Mouse (Mus musculus): ENCODE measurements around the gene Gm10277. TPM values are rescaled to one million over a fixed set of nuclear protein-coding genes. Genes with fewer than 3 reads are reported as not detected.

Gene Gm10277
- polyA plus RNA-seq, 1 experiment from 2014 or later = 1.5 TPM

DNA sequence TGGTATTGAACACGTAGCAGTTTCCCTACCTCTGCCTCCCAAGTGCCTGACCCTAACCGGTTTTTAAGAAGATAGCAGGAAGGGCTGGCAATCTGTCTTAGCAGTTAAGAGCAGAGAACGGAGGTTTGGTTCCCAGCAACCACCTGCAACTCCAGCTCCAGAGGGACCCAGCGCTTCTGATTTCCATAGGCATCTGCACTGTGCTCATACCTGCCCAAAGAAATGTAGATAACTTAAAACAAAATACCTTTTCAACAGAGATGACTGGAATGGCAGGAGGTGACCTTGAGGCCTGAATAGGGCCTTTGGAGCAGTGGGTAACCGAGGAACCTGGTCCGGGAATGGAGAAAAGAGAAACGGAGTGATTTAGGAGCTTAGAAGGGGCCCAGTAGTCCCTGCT is 49.0 kb downstream of the Gm10277 start:
- H3K4me2 ChIP-seq (replicated peaks; ENCODE audit: low read depth, low read length) = no peak overlapping the region
- no peaks in the 10 kb centered on the region for H3K4me1 ChIP-seq (ENCODE audit: control insufficient read depth, insufficient read depth, low read length)
- 46% methylated on average over 7 of the region's 7 CpGs for WGBS

DNA sequence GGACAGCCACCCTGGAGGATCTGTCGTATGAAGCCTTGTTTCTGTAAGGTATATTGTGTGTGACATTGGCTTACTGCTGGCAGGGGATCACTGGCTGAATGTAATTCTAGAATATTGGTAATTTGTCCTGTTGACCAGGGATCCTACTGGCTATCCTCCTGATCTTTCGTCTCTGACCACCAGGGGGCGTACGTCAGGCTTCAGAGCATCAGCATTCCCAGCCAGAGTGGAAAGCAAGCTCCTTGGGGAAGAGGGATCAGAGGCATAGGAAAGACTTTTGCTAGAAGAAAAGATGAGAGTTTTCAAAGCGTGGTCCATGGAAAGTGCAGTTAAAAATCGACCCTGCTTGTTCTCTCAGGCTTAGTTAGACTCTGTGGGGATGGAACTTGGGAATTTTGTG is 50.3 kb downstream of the Gm10277 start:
- H3K27ac ChIP-seq (ENCODE audit: low read length) = no peak overlapping the region
- no peaks in the 10 kb centered on the region for H3K4me1 ChIP-seq (ENCODE audit: control insufficient read depth, insufficient read depth, low read length)
- no peaks in the 10 kb centered on the region for H3K9me3 ChIP-seq (ENCODE audit: control insufficient read depth, low read depth, low read length)
- no peak for ATAC-seq (ENCODE audit: insufficient number of reproducible peaks, insufficient read depth, low FRiP score, low read depth)
- no peak overlapping the region for H3K4me3 ChIP-seq (ENCODE audit: low read depth, low read length)
- no peaks in the 10 kb centered on the region for H3K36me3 ChIP-seq (ENCODE audit: control insufficient read depth, insufficient read depth, low read length)
- under 1% methylated on average over 6 of the region's 6 CpGs for WGBS
- no peak overlapping the region for H3K4me2 ChIP-seq (replicated peaks; ENCODE audit: low read depth, low read length)
- H3K9ac ChIP-seq (replicated peaks; ENCODE audit: low read depth, low read length) = no peak overlapping the region
- H3K27me3 ChIP-seq (ENCODE audit: control insufficient read depth, insufficient read depth, low read length) = no peaks in the 10 kb centered on the region

More for the DNA sequence above, 49.0 kb downstream of the Gm10277 start:
- Histone ChIP-seq H3K4me3 (ENCODE audit: low read depth, low read length) (no peak overlapping the region), H3K9ac (replicated peaks; ENCODE audit: low read depth, low read length) (no peak overlapping the region), H3K9me3 (ENCODE audit: control insufficient read depth, low read depth, low read length) (no peaks in the 10 kb centered on the region), H3K27ac (ENCODE audit: low read length) (no peak overlapping the region), H3K36me3 (ENCODE audit: control insufficient read depth, insufficient read depth, low read length) (no peaks in the 10 kb centered on the region), H3K27me3 (ENCODE audit: control insufficient read depth, insufficient read depth, low read length) (no peaks in the 10 kb centered on the region)
- ATAC-seq (ENCODE audit: insufficient number of reproducible peaks, insufficient read depth, low FRiP score, low read depth) = no peak

Other genes with a start within 250 kb of the Gm10277 start
- gene Taok1, start 179.9 kb downstream of the Gm10277 start, polyA plus RNA-seq (2014; fragmentation: Nextera tagmentation; extraction: Ambion mirVana) = 23.2 and 24.1 TPM in 2 replicates
- 9.9 and 10.3 TPM in 2 replicates for gene Nufip2, start 101.6 kb downstream of the Gm10277 start, polyA plus RNA-seq (2014; fragmentation: Nextera tagmentation; extraction: Ambion mirVana)
- gene Cryba1, start 62.5 kb downstream of the Gm10277 start, polyA plus RNA-seq (2014; fragmentation: Nextera tagmentation; extraction: Ambion mirVana) = not detected in 2 replicates
- gene Myo18a, start 24.5 kb downstream of the Gm10277 start, polyA plus RNA-seq (2014; fragmentation: Nextera tagmentation; extraction: Ambion mirVana) = 18.4 and 22.3 TPM in 2 replicates
- 13.4 and 14.2 TPM in 2 replicates for gene Pipox, start 106.3 kb upstream of the Gm10277 start, polyA plus RNA-seq (2014; fragmentation: Nextera tagmentation; extraction: Ambion mirVana)
- 2.1 and 3.0 TPM in 2 replicates for gene Sez6, start 143.1 kb upstream of the Gm10277 start, polyA plus RNA-seq (2014; fragmentation: Nextera tagmentation; extraction: Ambion mirVana)
- gene Phf12, start 195.0 kb upstream of the Gm10277 start, polyA plus RNA-seq (2014; fragmentation: Nextera tagmentation; extraction: Ambion mirVana) = 16.9 and 22.5 TPM in 2 replicates
- gene Dhrs13, start 244.5 kb upstream of the Gm10277 start, polyA plus RNA-seq (2014; fragmentation: Nextera tagmentation; extraction: Ambion mirVana) = 19.1 and 21.4 TPM in 2 replicates